Mouse (Mus musculus): Measurements from ENCODE around the gene 2810408A11Rik.

- TF ChIP-seq CTCF (IDR thresholded peaks at IDR 0.05; ENCODE audit: low read depth), result no peak
- TF ChIP-seq EP300 (IDR thresholded peaks at IDR 0.05; ENCODE audit: low read depth), result no peak
These were observed 35.2 kb downstream of the 2810408A11Rik start for GRCm38 (mm10) chr11:69865561-69865960.

All from liver, postnatal 0 days (tissue).